Mouse (Mus musculus) heart, postnatal 0 days (tissue): ENCODE results near the gene Mtfp1.

Experiments used
- CTCF ChIP-seq: IDR thresholded peaks from 2 replicates; pipeline ENCODE4 v1.5.1; 2016; ENCODE audit warnings: antibody characterized with exemption, control low read depth, low read depth
- EP300 ChIP-seq: IDR thresholded peaks from 2 replicates; pipeline ENCODE4 v1.6.1; 2016; ENCODE audit warnings: antibody characterized with exemption, low read depth

DNA sequence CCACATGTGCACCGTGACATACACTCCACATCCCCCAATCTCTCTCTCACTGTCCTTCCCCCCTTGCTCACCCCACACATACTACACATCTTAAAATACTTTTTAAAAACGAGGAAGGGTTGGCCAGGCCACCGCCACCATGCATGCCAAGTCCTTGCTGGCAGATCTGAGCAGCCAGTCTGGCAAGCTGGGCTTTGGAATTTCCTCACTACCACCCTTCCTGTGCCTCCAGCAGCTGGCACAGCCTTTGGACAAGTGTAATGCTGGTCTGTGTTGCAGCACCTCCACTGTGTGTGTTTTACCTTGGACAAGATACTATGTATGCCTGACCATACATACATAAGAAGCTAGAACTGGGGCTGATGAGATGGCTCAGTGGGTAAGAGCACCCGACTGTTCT, 18.3 kb upstream of the Mtfp1 start:
- no peak for TF ChIP-seq CTCF
- TF ChIP-seq EP300, result no peak
